Mouse (Mus musculus) CD4-positive helper T cell, adult 2 months (primary cell): ENCODE measurements around the gene Uhrf1bp1.

Experiments
- DNase-seq: peaks from one replicate; pipeline ENCODE4 v3.0.0-alpha.2; 2012; ENCODE audit warnings: low read depth, missing footprints, low spot score

The Uhrf1bp1 gene

DNA sequence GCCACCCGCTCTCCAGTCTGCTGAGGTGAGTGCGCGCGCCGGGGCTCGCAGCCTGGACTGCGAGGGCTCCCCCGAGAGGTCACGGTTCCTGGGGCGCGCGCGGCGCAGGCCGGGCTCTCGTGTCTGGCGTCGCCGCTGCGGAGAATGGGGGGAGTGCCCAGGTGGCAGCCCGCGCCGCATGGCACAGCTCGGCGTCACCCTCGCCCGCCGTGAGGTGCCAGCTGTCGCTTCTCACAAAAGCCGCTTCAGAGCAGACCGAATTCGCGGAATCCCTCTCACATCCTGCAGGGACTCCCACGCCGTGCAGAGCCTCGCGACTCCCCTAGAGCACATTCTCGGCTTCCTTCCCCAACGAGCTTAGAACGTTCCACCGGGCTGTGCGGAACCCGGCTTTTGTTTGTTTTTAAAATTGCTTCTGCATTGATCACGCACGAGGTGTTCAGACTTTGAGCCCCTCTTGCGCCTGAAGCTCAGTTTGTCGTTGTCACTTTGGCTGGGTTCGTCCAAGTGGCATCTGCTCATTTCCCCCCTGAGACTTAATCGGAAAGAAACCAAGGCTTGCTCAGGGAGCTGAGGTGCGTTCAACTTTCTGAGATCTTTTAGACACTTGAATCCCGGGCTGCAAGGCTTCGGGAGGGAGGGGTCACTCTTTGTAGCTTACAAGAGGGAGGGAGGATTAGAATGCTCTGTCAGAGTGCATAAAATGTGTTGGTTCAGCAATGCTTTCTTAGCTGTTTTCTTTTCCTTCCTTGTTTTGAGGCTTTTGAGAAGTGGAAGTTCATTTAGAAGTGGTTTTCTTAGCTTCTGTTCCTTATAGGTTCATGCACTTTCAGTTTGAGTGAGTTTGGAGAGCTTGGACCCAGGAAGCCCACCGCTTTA lies 53.6 kb downstream of the Uhrf1bp1 start, which contains the start of gene Taf11:
Gene Taf11, minus strand, starts transcription at position 223 of the 879 bp plus-strand sequence.
- DNase-seq: peak; percentile 78

DNA sequence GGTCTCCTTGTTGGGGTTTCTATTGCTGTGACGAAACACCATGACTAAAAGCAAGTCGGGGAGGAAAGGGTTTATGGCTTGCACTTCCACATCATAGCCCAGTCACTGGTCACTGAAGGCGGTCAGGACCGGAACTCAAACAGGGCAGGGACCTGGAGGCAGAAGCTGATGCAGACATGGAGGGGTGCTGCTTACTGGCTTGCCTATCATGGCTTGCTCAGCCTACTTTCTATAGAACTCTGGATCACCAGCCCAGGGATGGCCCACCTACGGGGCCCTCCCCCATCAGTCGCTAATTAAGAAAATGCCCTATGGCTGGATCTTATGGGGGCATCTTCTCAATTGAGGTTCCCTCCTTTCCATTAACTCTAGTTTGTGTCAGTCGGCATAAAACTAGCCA lies 55.1 kb downstream of the Uhrf1bp1 start:
- no peak for DNase-seq

- no peak for DNase-seq
Observed at GRCm38 (mm10) chr17:27914742-27915141, 58.5 kb downstream of the Uhrf1bp1 start.

- DNase-seq: no peak
Observed at GRCm38 (mm10) chr17:27916366-27916765, 60.1 kb downstream of the Uhrf1bp1 start.

- DNase-seq: no peak
Observed at GRCm38 (mm10) chr17:27920676-27921075, 64.4 kb downstream of the Uhrf1bp1 start.

DNA sequence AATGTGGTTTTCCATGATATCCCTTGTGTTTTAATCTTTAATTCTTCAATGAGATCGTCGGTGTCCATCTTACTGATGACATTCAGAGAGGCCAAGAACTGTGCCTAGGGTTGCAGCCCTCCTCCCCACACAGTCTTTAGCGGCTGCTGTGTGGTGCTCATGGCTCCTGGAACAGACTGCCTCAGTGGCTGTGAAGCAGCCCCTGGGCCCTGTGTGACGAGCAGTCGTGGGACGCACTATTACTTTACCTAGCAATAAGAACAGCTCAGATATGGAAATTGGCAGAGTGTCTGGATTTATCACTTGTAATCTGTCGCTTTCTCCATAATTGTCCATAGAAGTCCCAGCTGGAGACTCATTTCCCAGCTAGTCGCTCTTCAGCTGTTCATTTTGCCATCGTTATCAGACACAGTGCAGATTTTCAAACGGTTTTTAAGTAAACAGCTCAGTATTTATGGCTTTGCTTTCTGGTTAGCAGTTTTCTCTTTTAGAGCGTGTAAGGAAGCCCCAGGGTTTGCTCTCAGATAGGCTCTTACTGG lies 66.0 kb downstream of the Uhrf1bp1 start:
- DNase-seq: no peak

DNA sequence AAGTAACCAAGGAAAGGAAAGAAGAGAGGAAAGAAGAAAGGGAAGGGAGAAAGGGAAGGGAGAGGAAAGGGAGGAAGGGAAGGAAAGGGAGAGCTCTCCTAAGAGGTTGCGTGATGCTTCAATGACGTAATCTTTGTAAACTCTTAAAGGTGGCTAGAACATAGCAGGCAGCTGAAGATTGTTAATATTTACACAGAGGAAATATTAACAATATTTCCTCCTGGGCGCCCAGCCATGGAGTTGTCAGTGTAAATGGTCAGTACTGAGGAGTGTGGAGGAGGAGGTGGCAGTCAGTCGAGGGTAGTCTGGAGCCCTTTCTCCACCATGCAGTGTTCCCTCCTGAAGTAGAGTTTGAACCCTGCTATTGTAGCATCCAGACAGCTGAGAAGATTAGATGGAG lies 68.8 kb downstream of the Uhrf1bp1 start:
- DNase-seq: no peak

DNA sequence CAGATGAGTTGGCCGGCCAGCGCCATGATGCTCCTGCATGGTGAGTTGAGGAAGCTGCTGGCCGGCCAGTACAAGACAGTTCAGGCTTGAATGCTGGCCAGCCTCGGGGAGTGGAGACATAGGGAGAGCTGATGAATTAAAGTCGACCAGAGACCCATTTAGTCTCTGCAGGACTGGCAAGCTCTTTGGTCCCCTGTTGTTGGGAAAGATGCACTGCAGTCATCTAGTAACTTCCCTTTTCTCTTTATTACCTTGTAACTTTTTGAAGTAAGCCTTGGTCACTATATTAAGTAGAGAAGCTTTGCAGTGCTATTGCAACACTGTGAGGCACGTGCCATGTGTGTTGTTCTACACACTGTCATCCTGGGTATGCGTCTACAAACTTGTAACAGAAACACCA lies 69.3 kb downstream of the Uhrf1bp1 start:
- DNase-seq: no peak

- no peak for DNase-seq
Observed at GRCm38 (mm10) chr17:27930291-27930690, 74.0 kb downstream of the Uhrf1bp1 start.

- DNase-seq: no peak
Observed at GRCm38 (mm10) chr17:27931826-27932225, 75.6 kb downstream of the Uhrf1bp1 start.

DNA sequence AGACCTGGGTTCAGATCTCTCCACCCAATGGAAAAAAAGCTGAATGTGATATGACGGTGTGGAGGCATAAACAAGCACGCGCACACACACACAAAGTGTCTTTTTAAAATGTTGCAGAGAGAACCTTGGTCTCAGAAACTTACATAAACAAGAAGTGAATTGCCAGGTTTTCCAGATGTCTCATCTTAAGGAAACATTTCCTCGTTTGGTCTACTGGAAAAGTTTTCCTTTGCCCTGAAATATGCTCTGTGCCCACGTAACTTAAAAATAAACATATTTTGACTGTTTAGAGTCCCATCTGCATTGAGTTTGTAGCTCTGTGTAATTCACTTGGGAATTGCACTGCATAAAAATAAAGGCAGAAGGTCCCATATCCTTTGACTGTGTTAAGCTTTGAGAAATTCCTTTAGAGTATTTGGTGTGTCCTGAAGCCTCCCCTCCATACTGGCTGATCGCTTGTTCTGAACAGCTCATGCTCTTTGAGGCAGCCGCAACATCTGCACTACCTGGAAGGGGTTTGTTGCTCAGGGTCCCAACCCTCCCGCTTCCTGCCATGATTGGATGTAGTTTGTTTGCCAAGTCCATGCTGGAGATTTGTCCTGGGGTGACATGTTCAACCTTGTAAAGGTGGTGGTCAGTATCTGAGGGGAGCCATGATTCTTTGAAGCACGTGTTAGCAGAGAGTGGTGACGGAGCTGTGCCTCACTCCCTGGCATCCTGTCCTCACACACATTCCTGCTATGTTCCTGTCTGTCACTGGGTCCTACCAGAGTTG lies 78.1 kb downstream of the Uhrf1bp1 start:
- DNase-seq: no peak

DNA sequence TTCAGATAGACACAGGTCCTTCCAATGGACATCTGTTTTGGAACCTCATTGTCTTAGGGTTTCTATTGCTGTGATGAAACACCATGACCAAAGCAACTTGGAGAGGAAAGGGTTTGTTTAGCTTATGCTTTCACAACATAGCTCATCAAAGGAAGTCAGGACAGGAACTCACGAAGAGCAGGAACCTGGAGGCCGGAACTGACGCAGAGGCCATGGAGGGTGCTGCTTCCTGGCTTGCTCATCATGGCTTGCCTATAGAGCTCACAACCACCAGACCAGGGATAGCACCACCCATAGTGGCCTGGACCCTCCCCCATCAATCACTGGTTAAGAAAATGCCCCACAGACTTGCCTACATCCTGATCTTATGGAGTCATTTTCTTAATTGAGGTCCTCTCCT lies 78.8 kb downstream of the Uhrf1bp1 start:
- DNase-seq: peak; percentile 13

DNA sequence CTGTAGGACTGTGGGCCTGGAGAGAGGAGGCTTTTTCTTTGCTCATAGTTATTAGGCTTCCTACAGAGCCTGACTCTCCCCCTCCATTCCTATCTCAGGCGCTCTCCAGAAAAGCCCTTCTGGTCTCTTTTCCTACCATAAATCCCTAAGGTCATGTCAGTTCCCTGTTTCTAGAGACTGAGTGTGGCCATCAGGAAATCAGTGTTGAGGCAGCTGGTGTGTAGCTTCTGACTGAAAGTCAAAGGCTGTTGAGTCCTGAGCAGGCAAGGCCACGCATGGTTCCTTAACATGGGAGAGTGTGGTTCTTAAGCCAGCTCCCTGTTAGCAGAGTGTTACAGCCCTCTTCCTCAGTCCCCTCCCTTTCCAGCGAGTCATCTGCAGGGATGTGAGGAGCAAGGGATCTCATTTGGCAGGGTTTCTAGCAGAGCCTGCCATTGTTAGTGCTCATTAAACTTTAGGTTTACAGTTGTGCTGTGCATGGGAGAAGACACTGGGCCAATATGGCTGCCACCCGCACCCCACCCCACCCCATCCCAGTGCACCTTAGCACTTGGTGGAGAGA lies 80.9 kb downstream of the Uhrf1bp1 start:
- DNase-seq: no peak

DNA sequence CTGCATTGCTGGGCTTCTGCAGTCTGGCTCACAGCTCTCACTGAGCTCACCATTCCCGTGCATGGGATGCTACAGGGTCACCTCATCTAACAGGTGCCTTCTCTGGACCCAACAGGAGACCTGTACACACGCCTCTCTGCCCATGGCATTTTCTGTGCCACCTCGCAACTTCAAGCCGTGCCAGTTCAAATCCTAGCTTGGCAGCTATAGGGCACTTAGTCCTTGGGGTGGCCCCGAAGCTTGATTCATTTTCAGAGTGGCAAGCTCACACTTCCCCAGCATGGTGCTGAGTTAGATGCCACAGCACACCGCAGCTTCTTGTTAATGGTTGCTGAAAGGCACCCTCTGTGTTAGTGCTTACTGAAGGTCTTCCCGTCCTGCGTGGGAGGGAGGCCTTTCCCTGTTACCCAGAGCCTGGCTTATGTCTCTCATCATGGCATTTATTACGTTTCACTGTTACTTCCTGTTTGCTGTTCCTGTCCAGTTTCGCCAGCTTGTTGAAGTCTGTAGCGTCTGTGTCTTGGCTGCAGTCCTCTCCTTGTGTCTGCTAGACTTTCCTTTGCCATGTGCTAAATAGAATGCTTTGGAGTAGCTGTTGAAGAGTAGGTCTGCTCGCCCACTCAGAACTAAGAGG lies 82.0 kb downstream of the Uhrf1bp1 start:
- DNase-seq: no peak

GRCm38 (mm10) chr17:27939028-27939427 lies 82.8 kb downstream of the Uhrf1bp1 start:
- no peak for DNase-seq

GRCm38 (mm10) chr17:27940352-27940751 lies 84.1 kb downstream of the Uhrf1bp1 start:
- no peak for DNase-seq

DNA sequence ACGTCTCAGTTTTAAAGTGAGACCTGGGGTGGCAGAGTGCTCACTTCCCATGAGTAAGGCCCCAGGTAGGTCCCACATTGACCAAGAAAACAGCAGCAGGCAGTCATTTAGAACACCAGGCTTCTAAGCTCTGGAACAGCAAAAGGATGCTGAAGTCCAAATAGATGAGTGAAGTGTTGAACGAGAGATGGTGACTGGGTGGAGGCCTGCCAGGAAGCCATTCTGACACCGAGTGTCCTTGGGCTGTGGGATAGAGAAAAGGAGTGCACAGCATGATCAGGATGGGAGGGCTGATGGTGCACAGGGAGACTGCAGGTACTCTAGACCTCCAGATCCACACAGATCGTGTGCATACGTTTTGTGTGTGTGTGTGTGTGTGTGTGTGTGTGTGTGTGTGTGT lies 84.9 kb downstream of the Uhrf1bp1 start:
- DNase-seq: no peak

DNA sequence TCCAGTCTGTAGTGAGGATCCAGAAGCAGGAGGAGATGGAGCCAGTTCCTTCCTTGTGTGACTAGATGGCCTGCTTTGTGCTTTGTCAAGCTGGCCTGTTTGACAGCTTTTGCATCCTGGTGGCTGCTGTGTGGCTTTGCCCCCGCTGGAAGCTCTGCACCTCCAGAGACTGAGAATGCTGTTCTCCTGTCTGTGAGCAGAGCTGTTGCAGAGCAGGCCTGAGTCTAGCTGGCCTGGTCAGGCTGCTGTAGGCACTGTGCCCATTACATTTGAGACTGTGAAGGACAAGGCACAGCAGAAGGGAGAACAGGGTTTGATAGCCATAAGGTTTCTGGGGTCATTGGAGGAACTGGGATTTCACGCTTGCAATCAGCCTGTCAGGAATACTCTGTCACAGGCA lies 85.5 kb downstream of the Uhrf1bp1 start:
- no peak for DNase-seq

DNA sequence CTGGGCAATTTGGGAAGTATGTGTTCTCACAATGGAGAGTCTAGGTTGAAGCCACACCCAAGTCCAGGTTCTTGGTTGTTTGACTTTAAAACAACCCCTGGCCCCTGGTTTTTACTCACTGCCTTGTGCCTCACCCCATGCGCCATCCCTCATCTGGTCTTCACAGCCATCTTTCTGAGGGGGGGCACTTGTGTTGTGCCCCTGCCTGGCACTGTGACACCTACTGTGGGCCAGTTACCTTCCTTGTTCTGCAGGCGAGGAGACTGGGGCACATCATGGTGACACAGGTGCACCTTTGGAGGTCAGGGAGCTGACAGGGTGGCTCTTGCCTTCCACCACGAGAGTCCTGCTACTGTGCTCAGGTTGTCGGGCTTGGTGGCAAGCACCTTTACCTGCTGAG lies 85.9 kb downstream of the Uhrf1bp1 start:
- no peak for DNase-seq

DNA sequence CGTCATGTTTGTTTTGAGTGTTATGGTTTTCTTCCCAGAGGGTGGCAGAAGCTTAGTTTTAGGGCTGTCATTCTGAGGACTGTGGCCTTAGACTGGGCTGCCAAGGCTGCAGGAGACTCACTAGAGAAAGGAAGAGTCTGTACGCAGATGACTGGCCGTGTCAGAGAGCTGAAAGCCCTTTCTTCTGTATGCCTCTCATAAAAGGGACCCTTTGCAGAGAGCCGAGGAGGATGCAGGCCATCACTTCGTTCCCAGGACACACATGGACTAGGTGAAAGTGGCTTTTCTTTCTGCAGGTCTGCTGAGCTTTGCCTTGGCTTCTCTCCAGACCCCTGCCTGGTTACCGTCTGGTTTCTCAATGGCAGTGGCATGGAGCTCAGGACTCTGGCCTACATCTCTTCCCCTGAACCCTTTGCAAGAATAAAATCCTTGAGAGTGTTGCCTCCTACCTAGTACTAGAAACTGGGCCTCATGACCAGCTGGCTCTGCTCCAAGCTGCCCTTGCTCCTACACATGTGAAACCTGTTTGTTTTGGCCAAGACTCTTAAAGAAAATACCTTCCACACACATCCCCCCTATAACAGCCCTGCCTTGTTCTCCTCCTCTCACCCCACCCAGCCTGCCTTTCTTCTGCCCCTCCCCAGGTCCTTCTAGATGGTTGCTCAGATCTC lies 89.4 kb downstream of the Uhrf1bp1 start:
- no peak for DNase-seq

- no peak for DNase-seq
Observed at GRCm38 (mm10) chr17:27946371-27946770, 90.1 kb downstream of the Uhrf1bp1 start.
